Mouse (Mus musculus) monocyte, adult 59 days (primary cell): Measurements from ENCODE around the gene Dlg1. TPM values are rescaled to one million over a fixed set of nuclear protein-coding genes. Genes with fewer than 3 reads are reported as not detected.

Experiments used
- total RNA-seq, 2 experiments: library from RNA; stranded (reverse); gene quantifications; one replicate each; pipeline ENCODE4 v1.2.4; 2023

Gene Dlg1
- total RNA-seq = 10 to 100 TPM; 48.1 to 53.7 TPM

DNA sequence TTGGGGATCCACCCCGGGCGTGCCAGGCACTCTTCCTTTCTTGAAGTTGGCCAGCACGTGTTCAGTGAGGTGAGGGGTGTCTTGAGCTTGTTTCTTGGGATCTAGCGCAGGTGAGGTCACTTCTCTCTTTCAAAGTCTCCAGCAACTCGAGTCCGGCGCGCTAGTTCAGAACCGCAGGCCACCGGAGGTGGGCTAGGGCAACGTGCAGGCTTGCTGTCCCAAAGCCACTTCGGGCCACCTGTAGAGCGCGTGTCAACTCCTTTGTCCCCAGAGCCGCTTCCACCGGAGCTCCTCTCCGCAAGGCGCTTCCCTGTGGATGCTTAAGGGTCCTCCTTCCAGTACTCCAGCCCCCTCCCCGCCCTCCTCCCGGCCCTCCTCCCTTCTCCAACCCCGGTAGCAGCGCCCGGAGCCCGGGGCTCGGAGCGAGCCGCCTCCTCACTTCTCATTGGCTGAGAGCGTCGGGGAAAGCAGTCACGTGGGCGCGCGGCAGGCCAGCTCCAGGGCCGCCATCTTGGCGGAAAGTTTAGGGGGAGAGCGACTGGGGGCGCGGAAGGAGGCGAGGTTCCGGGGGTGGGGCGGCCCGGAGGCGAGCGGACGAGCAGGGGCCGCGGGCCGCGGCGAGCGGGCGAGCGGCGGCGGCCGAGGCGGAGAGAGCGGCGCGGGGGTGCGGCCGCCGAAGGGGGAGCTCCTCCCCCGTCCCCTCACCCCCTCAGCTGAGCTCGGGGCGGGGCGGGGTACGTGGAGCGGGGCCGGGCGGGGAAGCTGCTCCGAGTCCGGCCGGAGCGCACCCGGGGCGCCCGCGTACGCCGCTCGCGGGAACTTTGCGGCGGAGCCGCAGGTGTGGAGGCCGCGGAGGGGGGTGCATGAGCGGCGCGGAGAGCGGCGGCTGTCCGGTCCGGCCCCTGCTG, at the start of gene Dlg1:
Dlg1 (plus strand) TSS at position 65 of the 908 bp plus-strand sequence.

DNA sequence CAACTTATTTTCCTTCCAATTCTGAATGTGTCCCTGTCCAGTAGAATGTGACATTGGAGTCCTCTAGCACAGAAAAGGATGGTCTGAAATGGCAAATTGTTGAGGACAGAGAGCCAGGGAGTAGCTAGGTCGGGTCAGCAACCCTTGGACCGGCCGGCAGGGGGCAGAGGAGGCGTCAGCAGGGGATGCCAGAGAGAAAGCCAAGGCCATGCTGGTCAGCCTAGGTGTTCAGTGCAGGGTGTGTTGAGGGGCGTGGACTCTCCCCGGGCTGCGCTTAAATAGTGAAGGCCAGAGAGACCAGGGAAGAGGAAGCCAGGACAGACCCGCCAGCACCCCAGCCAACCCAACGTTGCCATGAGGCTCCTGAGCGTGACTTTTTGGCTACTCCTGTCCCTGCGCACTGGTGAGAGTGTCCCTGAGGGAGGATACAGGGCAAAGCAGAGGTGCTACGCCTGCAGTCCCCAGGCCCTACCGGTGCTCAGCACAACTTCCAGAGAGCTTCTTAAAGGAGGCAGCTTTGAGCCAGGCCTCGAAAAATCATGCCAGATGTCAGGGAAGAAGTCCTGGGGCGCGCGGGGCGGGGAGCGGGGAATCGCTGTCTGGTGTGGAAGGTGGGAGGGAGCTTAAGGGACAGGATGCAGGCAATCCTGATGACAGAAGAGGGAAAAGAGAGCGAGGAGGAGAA, 215.5 kb downstream of the Dlg1 start, which contains the start of gene Meltf:
Meltf (plus strand) TSS at position 238 of the 685 bp plus-strand sequence.

Other genes starting within 250 kb of the Dlg1 start
- not detected for gene Bdh1, start 241.2 kb upstream of the Dlg1 start, total RNA-seq
- not detected for gene Meltf, start 215.4 kb downstream of the Dlg1 start, total RNA-seq